Mouse (Mus musculus) granulocyte monocyte progenitor cell, adult 5-6 weeks (primary cell): Measurements from ENCODE around the gene Efr3b. TPM values are rescaled to one million over a fixed set of nuclear protein-coding genes. Genes with fewer than 3 reads are reported as not detected.

Source experiments
- ATAC-seq: replicated peaks from 2 replicates; pipeline ENCODE4 v1.8.0; 2016; ENCODE audit warnings: mild to moderate bottlenecking, moderate TSS enrichment, inconsistent platforms; ENCODE audit not compliant: poor library complexity, severe bottlenecking
- total RNA-seq, 2 experiments: library from RNA; stranded (forward) in 1 of 2; stranded (reverse) in 1 of 2; fragments of 200-712, 200-1000 nt in 1 of 2; fragments of >200 nt in 1 of 2; fragmentation: Nextera tagmentation in 1 of 2; gene quantifications; 2 replicates each; pipeline ENCODE4 v1.2.3; 2014 to 2017

Efr3b gene
- total RNA-seq, 2 experiments from 2014 or later, result 0.21 to 0.58 TPM

- no peak for ATAC-seq
These were observed 331 bp upstream of the Efr3b start for GRCm38 (mm10) chr12:4039046-4039445.

- ATAC-seq, result no peak
These were observed 1.2 kb downstream of the Efr3b start for GRCm38 (mm10) chr12:4037511-4037910.

GRCm38 (mm10) chr12:4036157-4036556 lies 2.6 kb downstream of the Efr3b start:
- ATAC-seq, result no peak

- ATAC-seq, result peak; percentile 91
These were observed 9.7 kb downstream of the Efr3b start for GRCm38 (mm10) chr12:4029064-4029463.

GRCm38 (mm10) chr12:4028516-4028915 lies 10.2 kb downstream of the Efr3b start:
- ATAC-seq, result peak; percentile 28; the same call in 1 of the 2 replicates

- ATAC-seq, result no peak
These were observed 14.4 kb downstream of the Efr3b start for GRCm38 (mm10) chr12:4024356-4024755.

GRCm38 (mm10) chr12:4023501-4023900 lies 15.2 kb downstream of the Efr3b start:
- no peak for ATAC-seq

- ATAC-seq, result no peak
These were observed 15.9 kb downstream of the Efr3b start for GRCm38 (mm10) chr12:4022845-4023244.

- no peak for ATAC-seq
These were observed 18.2 kb downstream of the Efr3b start for GRCm38 (mm10) chr12:4020505-4020904.

GRCm38 (mm10) chr12:4016321-4016720 lies 22.4 kb downstream of the Efr3b start:
- no peak for ATAC-seq

- no peak for ATAC-seq
These were observed 23.0 kb downstream of the Efr3b start for GRCm38 (mm10) chr12:4015741-4016140.

GRCm38 (mm10) chr12:4015255-4015654 lies 23.5 kb downstream of the Efr3b start:
- ATAC-seq, result no peak

GRCm38 (mm10) chr12:4011715-4012114 lies 27.0 kb downstream of the Efr3b start:
- no peak for ATAC-seq

GRCm38 (mm10) chr12:4011301-4011700 lies 27.4 kb downstream of the Efr3b start:
- ATAC-seq, result no peak

- ATAC-seq, result no peak
These were observed 30.0 kb downstream of the Efr3b start for GRCm38 (mm10) chr12:4008731-4009130.

- no peak for ATAC-seq
These were observed 30.9 kb downstream of the Efr3b start for GRCm38 (mm10) chr12:4007766-4008165.

GRCm38 (mm10) chr12:4007181-4007580 lies 31.5 kb downstream of the Efr3b start:
- no peak for ATAC-seq

- ATAC-seq, result no peak
These were observed 32.6 kb downstream of the Efr3b start for GRCm38 (mm10) chr12:4006079-4006478.

GRCm38 (mm10) chr12:4004648-4005047 lies 34.1 kb downstream of the Efr3b start:
- no peak for ATAC-seq

GRCm38 (mm10) chr12:4000406-4000805 lies 38.3 kb downstream of the Efr3b start:
- ATAC-seq, result no peak

- ATAC-seq, result no peak
These were observed 42.0 kb downstream of the Efr3b start for GRCm38 (mm10) chr12:3996749-3997148.

- no peak for ATAC-seq
These were observed 47.7 kb downstream of the Efr3b start for GRCm38 (mm10) chr12:3991047-3991446.

GRCm38 (mm10) chr12:3989943-3990342 lies 48.8 kb downstream of the Efr3b start:
- ATAC-seq, result no peak
